Mouse (Mus musculus) G1E (cell line): ENCODE measurements at regions not wholly inside any gene's neighbourhood (a gene's known extent, or its start where the extent isn't known, plus 50 kb on each side); places are given as distances from the start of the nearest gene placed in this dataset.

Source experiments
- ATAC-seq: 2 replicates; pipeline ENCODE4 v1.8.0; 2016; ENCODE audit warnings: mild to moderate bottlenecking; ENCODE audit not compliant: insufficient number of reproducible peaks, poor library complexity, low FRiP score, severe bottlenecking; ENCODE audit errors: extremely low read depth
- DNase-seq: peaks from one replicate; pipeline ENCODE4 v3.0.0; 2012; ENCODE audit warnings: low spot score
- H3K27me3 ChIP-seq: 2 replicates; pipeline ENCODE4 v1.6.1; 2012; ENCODE audit warnings: mild to moderate bottlenecking, low read length, inconsistent platforms; ENCODE audit not compliant: insufficient read depth
- H3K36me3 ChIP-seq: replicated peaks from 2 replicates; pipeline ENCODE3; 2012; ENCODE audit warnings: mild to moderate bottlenecking, inconsistent platforms
- H3K4me1 ChIP-seq: 2 replicates; pipeline ENCODE4 v1.6.1; 2012; ENCODE audit warnings: low read depth, low read length, inconsistent platforms, mixed read lengths; ENCODE audit not compliant: insufficient read depth
- H3K4me3 ChIP-seq: 2 replicates; pipeline ENCODE4 v1.5.1; 2012; ENCODE audit warnings: low read depth, mild to moderate bottlenecking, inconsistent platforms, low read length, moderate library complexity, mixed read lengths
- H3K9me3 ChIP-seq: replicated peaks from 2 replicates; pipeline ENCODE4 v1.6.1; 2012; ENCODE audit warnings: inconsistent platforms
- CTCF ChIP-seq: IDR thresholded peaks from 2 replicates; pipeline ENCODE4 v1.5.1; 2012; ENCODE audit warnings: low read depth, low read length, inconsistent platforms, mixed read lengths
- GATA1 ChIP-seq: IDR thresholded peaks from 2 replicates; pipeline ENCODE4 v1.6.1; 2012; ENCODE audit warnings: borderline replicate concordance, low read length, inconsistent platforms, mixed read lengths
- GATA2 ChIP-seq: IDR thresholded peaks from 2 replicates; pipeline ENCODE4 v1.6.1; 2012; ENCODE audit warnings: low read depth, low read length, inconsistent platforms, borderline replicate concordance
- POLR2AphosphoS5 ChIP-seq: IDR thresholded peaks from 2 replicates; pipeline ENCODE4 v1.6.1; 2012; ENCODE audit warnings: low read depth, low read length, inconsistent platforms; ENCODE audit not compliant: insufficient replicate concordance
- TAL1 ChIP-seq: conservative IDR thresholded peaks from 2 replicates; pipeline ENCODE4 v1.6.1; 2012; ENCODE audit warnings: low read depth, low read length, inconsistent platforms, mixed read lengths

DNA sequence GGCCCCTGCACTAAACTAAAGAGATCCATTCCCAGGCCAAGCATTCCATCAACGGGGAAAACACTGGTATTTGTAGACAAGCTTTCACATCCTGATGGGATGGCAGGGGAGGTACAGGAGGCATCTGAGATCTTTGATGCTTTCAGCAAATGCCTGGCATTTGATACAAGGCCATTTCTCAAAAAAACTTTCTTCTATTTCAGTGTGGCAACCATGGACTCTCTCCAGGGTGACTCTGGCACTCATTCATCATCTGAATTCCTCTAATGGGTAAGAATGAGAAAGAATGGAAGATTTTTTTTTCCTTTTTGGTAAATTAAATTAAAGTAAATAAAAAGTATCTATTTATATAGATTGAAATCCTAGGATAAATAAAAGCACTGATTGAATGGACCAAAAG lies 281.8 kb upstream of the Far2 start:
- no peaks in the 10 kb centered on the region for H3K4me1 ChIP-seq
- ATAC-seq (no peak), DNase-seq (no peak)
- TF ChIP-seq TAL1: no peak
- no peak for TF ChIP-seq GATA1
- no peak for TF ChIP-seq GATA2
- TF ChIP-seq CTCF: no peak
- TF ChIP-seq POLR2AphosphoS5: no peak
- no peaks in the 10 kb centered on the region for H3K27me3 ChIP-seq
- no peaks in the 10 kb centered on the region for H3K9me3 ChIP-seq
- no peak overlapping the region for H3K4me3 ChIP-seq
- no peaks in the 10 kb centered on the region for H3K36me3 ChIP-seq

DNA sequence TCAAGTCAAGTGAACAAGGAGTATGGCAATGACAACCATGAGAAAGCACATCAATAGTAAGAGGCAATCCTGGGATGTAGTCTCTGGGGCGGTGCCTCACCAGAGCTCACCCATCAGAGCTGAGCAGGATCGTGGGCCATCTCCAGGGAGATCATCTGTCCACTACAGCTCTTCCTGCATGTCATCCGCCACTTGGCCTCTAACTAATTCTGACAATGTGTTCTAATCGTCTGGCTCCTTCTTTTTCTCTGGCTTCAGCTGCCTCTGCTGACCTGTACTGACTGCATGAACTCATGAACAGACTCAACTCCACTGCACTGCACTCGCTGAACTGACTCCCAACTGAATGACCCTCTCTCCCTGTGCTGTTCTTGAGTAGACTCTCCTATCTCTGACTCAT lies 277.9 kb upstream of the Far2 start:
- Histone ChIP-seq H3K9me3 (no peaks in the 10 kb centered on the region), H3K4me1 (no peaks in the 10 kb centered on the region), H3K4me3 (no peak overlapping the region), H3K27me3 (no peaks in the 10 kb centered on the region), H3K36me3 (no peaks in the 10 kb centered on the region)
- no peak for ATAC-seq
- TF ChIP-seq CTCF: no peak
- no peak for TF ChIP-seq TAL1
- TF ChIP-seq POLR2AphosphoS5: no peak
- no peak for TF ChIP-seq GATA1
- TF ChIP-seq GATA2: no peak
- no peak for DNase-seq

DNA sequence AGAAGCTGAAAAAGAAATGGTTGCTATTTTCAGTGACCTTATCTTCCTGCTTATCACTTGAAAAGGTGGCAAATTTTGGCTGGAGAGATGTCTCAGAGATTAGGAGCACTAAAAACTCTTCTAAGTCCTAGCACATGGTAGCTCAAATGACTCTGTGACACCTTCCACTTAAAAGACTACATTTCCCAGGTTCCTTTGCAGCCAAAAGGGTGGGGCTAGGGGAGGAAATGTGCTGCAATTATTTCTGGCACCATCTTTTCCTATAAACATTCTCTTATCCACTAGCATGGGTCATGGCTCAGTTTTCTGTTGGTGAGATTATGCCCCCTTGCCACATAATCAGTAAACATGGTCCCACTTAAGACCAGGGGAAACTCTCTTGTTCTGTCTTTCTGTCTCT lies 277.0 kb upstream of the Far2 start:
- H3K27me3 ChIP-seq: no peaks in the 10 kb centered on the region; the same call in 1 of the 2 replicates
- ATAC-seq (no peak), DNase-seq (no peak)
- H3K9me3 ChIP-seq: no peaks in the 10 kb centered on the region
- no peaks in the 10 kb centered on the region for H3K36me3 ChIP-seq
- TF ChIP-seq GATA2 (no peak), CTCF (no peak), POLR2AphosphoS5 (no peak), TAL1 (no peak), GATA1 (no peak)
- H3K4me1 ChIP-seq: no peaks in the 10 kb centered on the region
- no peak overlapping the region for H3K4me3 ChIP-seq

DNA sequence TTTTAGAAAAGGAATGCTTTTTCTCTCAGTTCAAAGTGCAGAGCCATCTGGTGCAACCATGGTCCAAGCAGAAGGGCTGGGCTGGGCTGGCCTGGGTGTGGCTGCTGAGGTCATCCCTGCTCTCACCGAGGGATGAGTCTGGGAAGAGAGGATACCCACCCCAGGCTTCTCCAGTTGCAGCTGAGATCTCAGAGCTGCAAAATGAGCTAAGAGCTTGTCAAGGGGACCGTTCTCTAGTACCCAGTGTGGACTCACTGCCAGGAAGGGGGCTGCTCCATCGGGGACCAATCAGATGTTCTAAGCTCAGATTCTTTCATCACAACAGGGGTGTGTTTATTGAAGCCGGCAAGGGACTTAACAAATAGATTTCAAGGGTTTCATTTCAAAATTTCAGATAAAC lies 275.6 kb upstream of the Far2 start:
- Histone ChIP-seq H3K27me3 (no peaks in the 10 kb centered on the region; the same call in 1 of the 2 replicates), H3K4me3 (no peak overlapping the region), H3K36me3 (no peaks in the 10 kb centered on the region), H3K9me3 (no peaks in the 10 kb centered on the region), H3K4me1 (no peaks in the 10 kb centered on the region)
- ATAC-seq: no peak
- TF ChIP-seq GATA1: no peak
- TF ChIP-seq TAL1: no peak
- TF ChIP-seq GATA2: no peak
- no peak for TF ChIP-seq CTCF
- TF ChIP-seq POLR2AphosphoS5: no peak
- DNase-seq: no peak

DNA sequence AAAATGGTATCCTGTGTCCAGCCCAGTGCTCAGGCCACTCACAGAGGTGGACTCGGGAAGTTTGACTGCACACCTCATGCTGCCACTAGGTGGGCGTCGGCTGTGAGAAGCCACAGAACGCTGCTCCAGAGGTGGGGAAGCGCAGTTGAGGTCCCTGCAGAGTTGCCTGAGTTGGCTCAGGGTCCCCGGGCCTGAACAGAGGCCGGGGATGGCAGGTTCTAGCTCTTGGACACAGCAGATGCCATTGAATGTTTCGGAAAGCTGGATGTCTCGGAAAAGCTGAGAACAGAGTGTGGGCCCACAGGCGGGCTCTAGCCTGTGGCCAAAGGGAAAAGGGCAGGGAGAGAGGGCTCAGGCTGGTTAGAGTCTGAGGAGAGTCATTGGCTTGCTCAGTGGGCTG lies 273.2 kb upstream of the Far2 start:
- no peaks in the 10 kb centered on the region for H3K36me3 ChIP-seq
- no peaks in the 10 kb centered on the region for H3K4me1 ChIP-seq
- DNase-seq (no peak), ATAC-seq (no peak)
- no peak overlapping the region for H3K4me3 ChIP-seq
- peaks cover 3% of the 10 kb centered on the region; the same call in 1 of the 2 replicates for H3K27me3 ChIP-seq
- no peaks in the 10 kb centered on the region for H3K9me3 ChIP-seq
- TF ChIP-seq GATA2 (no peak), POLR2AphosphoS5 (no peak), TAL1 (no peak), GATA1 (no peak), CTCF (no peak)

DNA sequence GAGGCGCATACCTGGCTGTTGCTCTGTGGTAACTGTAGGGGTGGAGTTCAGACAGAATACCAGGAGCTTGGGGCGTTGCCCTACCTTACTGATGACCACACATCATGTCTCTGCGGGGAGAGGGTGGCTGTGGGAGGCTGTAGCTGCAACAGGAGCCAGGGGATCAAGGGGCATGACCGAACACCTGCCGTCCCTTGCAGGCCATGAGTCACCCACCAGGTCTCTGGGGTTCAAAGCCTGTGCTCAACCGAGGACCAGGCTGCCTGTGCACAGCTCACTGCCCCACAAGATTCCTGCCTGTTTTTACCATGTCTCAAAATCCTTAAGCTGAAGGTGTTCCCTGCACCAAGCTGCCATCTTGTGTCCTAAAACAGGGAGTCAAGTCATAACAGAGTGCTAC lies 272.4 kb upstream of the Far2 start:
- H3K27me3 ChIP-seq: peaks cover 3% of the 10 kb centered on the region; the same call in 1 of the 2 replicates
- TF ChIP-seq TAL1 (no peak), CTCF (no peak), GATA1 (no peak), GATA2 (no peak), POLR2AphosphoS5 (no peak)
- no peaks in the 10 kb centered on the region for H3K9me3 ChIP-seq
- H3K36me3 ChIP-seq: no peaks in the 10 kb centered on the region
- no peak for ATAC-seq
- no peak for DNase-seq
- no peaks in the 10 kb centered on the region for H3K4me1 ChIP-seq
- H3K4me3 ChIP-seq: no peak overlapping the region

DNA sequence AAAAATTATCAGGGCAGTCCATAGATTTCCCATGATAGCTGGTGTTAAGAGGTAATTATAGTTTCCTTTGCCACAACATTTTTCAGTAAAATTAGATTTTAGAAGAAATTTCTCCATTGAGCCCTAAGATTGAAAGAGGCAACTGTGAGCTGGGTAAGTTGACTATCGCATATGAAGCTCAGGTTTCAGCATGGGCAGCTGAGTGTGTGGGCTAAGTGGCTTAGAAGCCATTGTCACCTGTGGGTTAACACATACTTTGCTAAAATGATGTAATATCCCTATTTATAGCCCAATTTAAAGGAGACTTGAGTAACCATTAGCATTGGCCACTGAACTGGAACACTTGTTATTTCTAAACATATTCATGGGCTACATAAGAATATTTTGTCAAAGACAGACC lies 267.6 kb upstream of the Far2 start:
- H3K4me1 ChIP-seq: no peaks in the 10 kb centered on the region
- H3K9me3 ChIP-seq: no peaks in the 10 kb centered on the region
- DNase-seq: no peak
- TF ChIP-seq GATA1 (no peak), GATA2 (no peak), CTCF (no peak), POLR2AphosphoS5 (no peak), TAL1 (no peak)
- no peak for ATAC-seq
- no peaks in the 10 kb centered on the region for H3K36me3 ChIP-seq
- no peak overlapping the region for H3K4me3 ChIP-seq
- peaks cover 3% of the 10 kb centered on the region; the same call in 1 of the 2 replicates for H3K27me3 ChIP-seq
